Mouse (Mus musculus) spleen, embryonic (tissue): ENCODE measurements around the gene Slc22a15.

Experiments
- CTCF ChIA-PET: fragments of 350-600 bp; sonication (Branson Sonifier 250); formaldehyde crosslinking; loops from one replicate; lab custom pipeline; 2022; lab: Charles Lee

Slc22a15 gene

GRCm38 (mm10) chr3:101916525-101916924 is 7.7 kb downstream of the Slc22a15 start:
- CTCF ChIA-PET: no interaction called here

DNA sequence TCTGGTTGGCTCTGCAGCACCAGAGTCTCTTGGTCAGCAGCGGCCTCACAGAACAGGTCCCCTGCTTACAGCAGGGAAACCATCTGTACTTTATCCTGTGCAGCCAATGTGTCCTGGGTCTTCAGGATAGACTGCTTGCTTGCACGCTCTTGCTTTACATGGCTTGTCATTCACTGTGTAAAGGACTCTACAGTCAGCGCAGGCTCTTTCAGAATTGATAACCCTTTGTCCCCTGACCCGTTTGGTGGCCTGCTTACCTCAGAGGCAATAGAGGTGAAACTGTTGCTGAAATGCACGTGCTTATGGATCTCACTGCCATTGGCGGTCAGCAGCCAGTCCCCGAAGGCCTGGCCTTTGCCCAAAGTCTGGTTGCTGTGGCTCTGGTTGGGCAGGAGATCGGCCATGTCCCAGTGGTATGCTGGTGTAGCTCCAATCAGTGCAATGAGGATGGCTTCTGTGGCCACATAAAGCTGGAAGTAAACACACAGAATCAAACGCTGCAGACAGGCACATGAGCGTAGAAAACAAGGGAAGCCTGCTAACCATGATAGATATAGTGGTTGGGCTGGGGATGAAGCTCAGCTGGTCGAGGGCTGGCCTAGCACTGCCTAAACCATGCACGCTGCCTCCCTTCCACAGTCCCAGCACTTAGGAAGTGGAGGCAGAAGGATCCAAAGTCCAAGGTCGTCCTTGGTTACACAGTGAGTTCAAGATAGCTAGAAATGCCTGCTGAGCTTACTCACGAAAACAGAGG is 9.0 kb downstream of the Slc22a15 start:
- CTCF ChIA-PET: no interaction called here

DNA sequence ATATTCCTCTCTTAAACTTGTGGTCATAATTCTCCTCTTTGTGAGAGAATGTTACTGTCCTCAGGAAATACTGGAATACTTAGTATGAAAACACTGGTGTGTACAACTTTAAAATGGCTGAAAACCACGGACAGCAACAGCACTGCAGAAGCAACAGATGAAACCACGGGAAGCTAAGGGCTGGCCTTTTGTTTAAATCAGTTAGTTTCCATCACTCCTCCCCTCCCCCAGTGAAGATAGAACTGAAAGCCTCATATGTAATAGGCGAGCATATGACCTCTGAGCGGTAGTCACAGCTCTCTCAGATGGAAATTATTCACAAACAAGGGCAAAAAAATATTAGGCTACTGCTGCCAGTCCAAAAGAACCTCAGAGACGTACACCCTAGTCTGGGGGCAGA is 10.0 kb downstream of the Slc22a15 start:
- CTCF ChIA-PET: no interaction called here

DNA sequence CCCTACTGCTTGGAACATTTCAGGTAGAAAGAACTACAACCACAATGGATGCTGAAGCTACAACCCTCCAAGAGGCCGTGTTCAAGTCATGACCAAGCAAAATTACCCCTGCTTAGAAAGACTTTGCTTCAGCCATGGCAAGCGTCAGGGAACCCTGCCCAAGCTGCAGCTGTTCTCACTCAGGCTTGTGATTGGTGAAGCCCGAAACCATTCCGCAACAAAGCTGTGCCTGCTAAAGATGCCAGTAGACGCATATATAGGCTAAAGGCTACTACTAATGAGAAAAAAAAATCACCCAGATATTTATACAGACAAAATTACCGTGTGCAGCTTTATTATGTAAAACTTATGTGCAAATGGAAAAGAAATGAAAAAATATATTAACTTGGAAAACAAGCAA is 12.2 kb downstream of the Slc22a15 start:
- CTCF ChIA-PET: no interaction called here

GRCm38 (mm10) chr3:101907049-101907448 is 17.2 kb downstream of the Slc22a15 start:
- CTCF ChIA-PET: no interaction called here

- CTCF ChIA-PET: no interaction called here
Observed at GRCm38 (mm10) chr3:101904776-101905175, 19.5 kb downstream of the Slc22a15 start.

GRCm38 (mm10) chr3:101903091-101903490 is 21.2 kb downstream of the Slc22a15 start:
- CTCF ChIA-PET: no interaction called here

GRCm38 (mm10) chr3:101902344-101902743 is 21.9 kb downstream of the Slc22a15 start:
- CTCF ChIA-PET: no interaction called here

DNA sequence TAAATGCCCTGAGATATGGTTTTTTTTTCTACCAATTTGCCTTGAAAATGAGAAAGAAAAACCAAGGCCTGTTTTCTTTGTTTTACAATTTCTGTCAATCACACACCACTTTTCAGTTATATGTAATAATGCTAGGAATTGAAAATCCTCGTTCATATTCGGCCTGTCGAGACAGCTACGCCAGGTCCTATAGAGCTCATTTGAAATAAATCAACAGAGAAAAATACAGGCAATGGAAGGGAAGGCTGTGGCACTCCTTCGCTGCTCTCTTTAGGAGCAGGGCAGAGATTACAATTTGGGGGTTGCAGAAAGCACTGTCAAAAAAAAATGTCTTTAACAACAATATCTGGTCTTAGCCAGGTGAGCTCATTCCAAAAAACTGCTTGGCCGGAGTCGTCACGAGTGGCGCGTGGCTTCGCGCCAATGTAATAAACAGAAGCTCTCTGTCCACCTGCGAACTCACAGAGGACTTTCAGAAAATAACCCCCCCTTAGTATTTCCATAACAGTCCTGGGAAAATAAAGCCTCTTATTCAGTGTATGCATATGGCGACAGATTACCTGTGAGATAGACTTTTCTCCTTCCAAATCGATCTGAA is 26.8 kb downstream of the Slc22a15 start:
- CTCF ChIA-PET: no interaction called here

DNA sequence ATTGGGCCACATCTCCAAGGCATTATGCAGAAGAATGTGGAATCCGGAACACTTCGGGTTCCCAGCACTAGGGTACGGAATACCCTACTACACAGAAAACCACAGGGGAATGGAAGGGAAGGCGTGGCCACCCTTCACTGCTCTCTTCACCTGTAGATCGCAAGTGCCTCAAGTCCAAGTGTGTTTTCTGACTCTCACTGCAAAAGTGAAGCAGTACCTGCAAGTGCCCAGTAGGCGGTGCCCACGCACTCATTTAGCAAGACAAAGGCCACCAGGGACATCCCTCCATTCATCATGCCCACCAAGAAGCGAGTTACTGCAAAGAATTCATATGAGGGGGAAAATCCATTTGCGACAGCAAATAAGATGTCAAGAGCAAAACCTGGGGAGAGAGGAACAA is 27.4 kb downstream of the Slc22a15 start:
- CTCF ChIA-PET: no interaction called here

DNA sequence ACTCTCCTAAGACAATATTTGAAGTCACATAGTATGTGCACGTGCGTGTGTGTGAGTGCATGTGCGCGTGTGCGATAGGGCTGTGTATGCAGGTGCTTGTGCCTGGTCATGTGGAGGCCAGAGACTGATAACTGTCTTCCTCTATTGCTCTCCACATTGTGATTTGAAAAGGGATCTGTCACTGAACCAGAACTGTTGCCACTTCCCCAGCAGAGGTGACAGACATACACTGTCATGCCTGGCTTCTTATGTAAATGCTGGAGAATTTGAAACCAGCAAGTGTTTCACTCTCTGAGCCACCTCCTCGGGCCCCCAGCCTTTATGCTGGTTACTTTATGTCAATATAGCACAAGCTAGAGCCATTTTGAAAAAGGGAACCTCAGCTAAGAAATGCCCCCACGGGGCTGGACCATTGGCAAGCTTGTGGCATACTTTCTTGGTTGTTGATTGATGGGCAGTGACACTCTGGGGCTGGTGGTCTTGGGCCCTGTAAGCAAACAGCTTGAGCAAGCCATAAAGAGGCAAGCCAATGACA is 28.8 kb downstream of the Slc22a15 start:
- CTCF ChIA-PET: interaction anchor here (0.7 kb wide), 1 partner anchor 1461 kb away, joined by 6 read pairs; no protein-coding TSS in a partner anchor

DNA sequence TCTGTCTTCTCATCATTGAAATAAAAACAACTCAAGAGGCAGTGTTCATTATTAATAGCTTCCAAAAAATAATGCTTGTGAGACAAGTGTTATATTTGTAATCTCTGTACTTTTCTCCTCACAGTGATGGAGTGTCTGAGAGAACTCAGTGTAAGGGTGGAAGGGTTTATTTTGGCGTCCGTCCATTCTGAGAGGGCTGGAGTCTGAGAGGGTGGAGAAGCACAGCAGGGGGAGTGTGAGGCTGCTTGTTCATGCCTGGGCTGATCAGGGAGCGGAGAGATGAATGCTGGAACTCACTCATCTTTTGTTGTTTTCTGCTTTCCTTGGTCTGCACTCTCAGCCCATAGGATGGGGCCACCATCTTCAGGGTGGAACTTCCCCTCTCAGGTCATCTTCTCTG is 38.7 kb downstream of the Slc22a15 start:
- CTCF ChIA-PET: no interaction called here

- CTCF ChIA-PET: interaction anchor here (0.5 kb wide), 1 partner anchor 415 kb away, joined by 3 read pairs; no protein-coding TSS in a partner anchor
Observed at GRCm38 (mm10) chr3:101885041-101885440, 39.2 kb downstream of the Slc22a15 start.

DNA sequence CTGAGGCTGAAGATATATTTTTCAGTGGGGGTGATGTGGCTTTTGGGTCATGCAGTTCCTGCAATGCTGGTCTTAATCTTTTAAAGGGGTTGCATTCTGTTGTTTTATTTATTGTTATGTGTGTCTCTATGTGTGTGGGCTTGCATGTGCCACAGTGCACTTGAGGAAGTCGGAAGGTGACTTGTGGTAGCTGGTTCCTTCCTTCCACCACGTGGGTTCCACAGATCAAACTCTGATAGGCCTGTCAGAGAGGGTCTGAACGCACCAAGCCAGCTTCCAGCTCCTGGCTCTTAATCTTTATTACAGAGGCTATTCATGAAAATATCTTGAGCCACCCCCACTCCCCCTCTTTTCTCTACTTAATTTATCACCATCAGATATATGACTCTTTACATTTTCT is 40.4 kb downstream of the Slc22a15 start:
- CTCF ChIA-PET: no interaction called here

GRCm38 (mm10) chr3:101881721-101882120 is 42.5 kb downstream of the Slc22a15 start:
- CTCF ChIA-PET: no interaction called here

GRCm38 (mm10) chr3:101880818-101881217 is 43.4 kb downstream of the Slc22a15 start:
- CTCF ChIA-PET: no interaction called here

DNA sequence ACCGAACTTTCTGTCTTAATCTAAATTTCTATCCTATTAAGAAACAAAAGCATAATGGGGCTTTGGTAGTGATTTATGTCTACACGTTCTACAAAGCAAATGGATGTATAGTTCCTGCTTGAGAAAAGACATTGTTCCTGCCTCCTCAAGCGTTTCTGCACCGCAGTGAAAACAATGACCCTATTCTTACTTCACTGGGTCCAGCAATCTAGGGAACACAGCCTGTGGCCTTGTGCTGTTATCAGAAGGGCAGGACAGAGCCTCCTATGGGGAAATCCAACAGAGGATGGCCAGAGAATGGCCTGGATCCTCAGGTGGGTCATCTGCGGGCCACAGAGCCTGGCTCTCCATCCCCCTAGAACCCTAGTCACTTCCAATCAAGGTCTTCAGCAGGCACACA is 46.1 kb downstream of the Slc22a15 start:
- CTCF ChIA-PET: no interaction called here

- CTCF ChIA-PET: no interaction called here
Observed at GRCm38 (mm10) chr3:101876459-101877285, 47.6 kb downstream of the Slc22a15 start.

GRCm38 (mm10) chr3:101875258-101875920 is 48.9 kb downstream of the Slc22a15 start:
- CTCF ChIA-PET: interaction anchor here (0.6 kb wide), 1 partner anchor 1250 kb away, joined by 8 read pairs; no protein-coding TSS in a partner anchor

- CTCF ChIA-PET: no interaction called here
Observed at GRCm38 (mm10) chr3:101873061-101873675, 51.1 kb downstream of the Slc22a15 start.

GRCm38 (mm10) chr3:101871951-101872350 is 52.3 kb downstream of the Slc22a15 start:
- CTCF ChIA-PET: no interaction called here
